1 mouse cellular context compared by ENCODE assay signal in genomic region chr17:56259301-56260037, GRCm38 (mm10).
TF ChIP-seq lines count a peak whose summit lies in the region.

No protein-coding gene starts in this region.

TF ChIP-seq in CH12.LX, 34 proteins besides CTCF, POLR2A, EP300 and RAD21:
- TF ChIP-seq MYC (IDR thresholded peaks at IDR 0.05; ENCODE audit: low read depth, low read length), result no peak
- TF ChIP-seq IRF4 (IDR thresholded peaks at IDR 0.05; ENCODE audit: low read depth, low read length), result peak; percentile 38; the same call in 1 of the 2 replicates
- TF ChIP-seq SIN3A (IDR thresholded peaks at IDR 0.05; ENCODE audit: low read length), result no peak; the same call in 1 of the 2 replicates
- TF ChIP-seq BHLHE40 (IDR thresholded peaks at IDR 0.05; ENCODE audit: low read depth, low read length), result peak; percentile 82
- no peak for TF ChIP-seq KAT2A (IDR thresholded peaks at IDR 0.05; ENCODE audit: insufficient replicate concordance, low read length)
- TF ChIP-seq NRF1 (IDR thresholded peaks at IDR 0.05; ENCODE audit: low read depth, low read length), result no peak
- TF ChIP-seq GABPA (IDR thresholded peaks at IDR 0.05; ENCODE audit: insufficient replicate concordance, low read depth, low read length), result no peak
- TF ChIP-seq MAX (IDR thresholded peaks at IDR 0.05; ENCODE audit: low read length), result no peak
- TF ChIP-seq MEF2A (IDR thresholded peaks at IDR 0.05; ENCODE audit: borderline replicate concordance, low read depth, low read length), result 0 out of 2 replicates have a peak, but pooled peaks have one; percentile 27
- TF ChIP-seq MXI1 (IDR thresholded peaks at IDR 0.05; ENCODE audit: low read depth, low read length), result peak; percentile 16; the same call in 1 of the 2 replicates
- no peak for TF ChIP-seq CHD1 (IDR thresholded peaks at IDR 0.05; ENCODE audit: low read depth, low read length)
- TF ChIP-seq ETS1 (conservative IDR thresholded peaks at IDR 0.05; ENCODE audit: low read depth, low read length), result peak; percentile 81
- TF ChIP-seq JUND (conservative IDR thresholded peaks at IDR 0.05; ENCODE audit: low read depth, low read length), result no peak
- no peak for TF ChIP-seq E2F4 (IDR thresholded peaks at IDR 0.05; ENCODE audit: insufficient replicate concordance, low read depth, low read length)
- no peak for TF ChIP-seq NELFE (IDR thresholded peaks at IDR 0.05; ENCODE audit: low read depth, low read length)
TF ChIP-seq in CH12.LX: peak in this region for 5.
